Mouse (Mus musculus) liver, embryonic 14.5 days (tissue): ENCODE results near the gene Alox12b.

Experiments
- CTCF ChIP-seq: IDR thresholded peaks from 2 replicates; pipeline ENCODE4 v1.5.1; 2016; ENCODE audit warnings: antibody characterized with exemption, low read depth, control low read depth
- EP300 ChIP-seq: IDR thresholded peaks from 2 replicates; pipeline ENCODE4 v1.6.1; 2016; ENCODE audit warnings: antibody characterized with exemption, low read depth

GRCm38 (mm10) chr11:69121741-69122335, 35.0 kb upstream of the Alox12b start:
- TF ChIP-seq CTCF (no peak), EP300 (no peak)
